Mouse (Mus musculus): Measurements from ENCODE around the gene Drc7.
"Not testable (repeated sequence)": the region's sequence is repeated elsewhere in the genome, so short reads cannot be mapped to it uniquely, and the experiment has no call there.

Gene Drc7

GRCm38 (mm10) chr8:95054927-95055510 is at the start of gene Drc7:
Gene Drc7 (plus strand): TSS chr8:95055103.
- peak; percentile 96 for ATAC-seq (ENCODE audit: low TSS enrichment)

- no peak for ATAC-seq (ENCODE audit: low TSS enrichment)
Measured at GRCm38 (mm10) chr8:95012442-95012919, 42.4 kb upstream of the Drc7 start.

GRCm38 (mm10) chr8:95015866-95016265 is 39.0 kb upstream of the Drc7 start:
- no peak for ATAC-seq (ENCODE audit: low TSS enrichment)

- no peak for ATAC-seq (ENCODE audit: low TSS enrichment)
Measured at GRCm38 (mm10) chr8:95016684-95017083, 38.2 kb upstream of the Drc7 start.

- ATAC-seq (ENCODE audit: low TSS enrichment), result no peak
Measured at GRCm38 (mm10) chr8:95017451-95017850, 37.5 kb upstream of the Drc7 start, which contains the start of gene Adgrg3. Gene Adgrg3 (plus strand): TSS chr8:95017692.

GRCm38 (mm10) chr8:95017969-95018635 is 36.8 kb upstream of the Drc7 start:
- no peak for ATAC-seq (ENCODE audit: low TSS enrichment)

GRCm38 (mm10) chr8:95020293-95020777 is 34.6 kb upstream of the Drc7 start:
- ATAC-seq (ENCODE audit: low TSS enrichment), result no peak

GRCm38 (mm10) chr8:95020821-95021220 is 34.1 kb upstream of the Drc7 start:
- no peak for ATAC-seq (ENCODE audit: low TSS enrichment)

GRCm38 (mm10) chr8:95023201-95023600 is 31.7 kb upstream of the Drc7 start:
- ATAC-seq (ENCODE audit: low TSS enrichment), result no peak

GRCm38 (mm10) chr8:95024387-95024786 is 30.5 kb upstream of the Drc7 start:
- no peak for ATAC-seq (ENCODE audit: low TSS enrichment)

- no peak for ATAC-seq (ENCODE audit: low TSS enrichment)
Measured at GRCm38 (mm10) chr8:95025421-95025820, 29.5 kb upstream of the Drc7 start.

- not testable (repeated sequence) for ATAC-seq (ENCODE audit: low TSS enrichment)
Measured at GRCm38 (mm10) chr8:95028391-95028790, 26.5 kb upstream of the Drc7 start.

GRCm38 (mm10) chr8:95037106-95037925 is 17.6 kb upstream of the Drc7 start:
- ATAC-seq (ENCODE audit: low TSS enrichment), result peak; percentile 99

GRCm38 (mm10) chr8:95041883-95042784 is 12.8 kb upstream of the Drc7 start:
- ATAC-seq (ENCODE audit: low TSS enrichment), result no peak

- ATAC-seq (ENCODE audit: low TSS enrichment), result no peak
Measured at GRCm38 (mm10) chr8:95044811-95045210, 10.1 kb upstream of the Drc7 start.

- no peak for ATAC-seq (ENCODE audit: low TSS enrichment)
Measured at GRCm38 (mm10) chr8:95046982-95047381, 7.9 kb upstream of the Drc7 start.

GRCm38 (mm10) chr8:95047884-95048680 is 6.8 kb upstream of the Drc7 start:
- ATAC-seq (ENCODE audit: low TSS enrichment), result no peak

- no peak for ATAC-seq (ENCODE audit: low TSS enrichment)
Measured at GRCm38 (mm10) chr8:95049636-95050035, 5.3 kb upstream of the Drc7 start.

- ATAC-seq (ENCODE audit: low TSS enrichment), result no peak
Measured at GRCm38 (mm10) chr8:95054438-95054837, 465 bp upstream of the Drc7 start.

- ATAC-seq (ENCODE audit: low TSS enrichment), result no peak
Measured at GRCm38 (mm10) chr8:95056414-95056813, 1.5 kb downstream of the Drc7 start.

- ATAC-seq (ENCODE audit: low TSS enrichment), result no peak
Measured at GRCm38 (mm10) chr8:95058661-95059060, 3.8 kb downstream of the Drc7 start.
